Mouse (Mus musculus) kidney, postnatal 10 days (tissue): ENCODE data around the gene Por.

Experiments
- DNase-seq: peaks from one replicate; pipeline ENCODE4 v3.0.0; 2021; ENCODE audit warnings: mixed read lengths

The Por gene

DNA sequence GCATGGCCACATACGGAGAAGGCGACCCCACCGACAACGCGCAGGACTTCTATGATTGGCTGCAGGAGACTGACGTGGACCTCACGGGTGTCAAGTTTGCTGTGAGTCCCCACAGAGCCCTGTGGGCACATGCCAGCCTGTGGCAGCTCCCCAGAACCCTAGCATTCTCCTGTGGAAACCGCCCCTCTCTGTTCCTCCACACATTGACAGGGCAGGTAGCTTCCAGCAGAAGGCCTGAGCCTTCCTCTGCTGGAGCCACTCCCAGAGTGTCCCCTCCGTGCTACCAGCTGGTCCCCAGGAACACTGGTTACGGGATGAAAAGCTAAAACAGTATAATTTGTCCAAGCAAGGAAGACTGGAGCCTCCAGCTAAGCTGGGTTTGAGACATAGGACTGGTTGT, 60.4 kb downstream of the Por start:
- DNase-seq: no peak

DNA sequence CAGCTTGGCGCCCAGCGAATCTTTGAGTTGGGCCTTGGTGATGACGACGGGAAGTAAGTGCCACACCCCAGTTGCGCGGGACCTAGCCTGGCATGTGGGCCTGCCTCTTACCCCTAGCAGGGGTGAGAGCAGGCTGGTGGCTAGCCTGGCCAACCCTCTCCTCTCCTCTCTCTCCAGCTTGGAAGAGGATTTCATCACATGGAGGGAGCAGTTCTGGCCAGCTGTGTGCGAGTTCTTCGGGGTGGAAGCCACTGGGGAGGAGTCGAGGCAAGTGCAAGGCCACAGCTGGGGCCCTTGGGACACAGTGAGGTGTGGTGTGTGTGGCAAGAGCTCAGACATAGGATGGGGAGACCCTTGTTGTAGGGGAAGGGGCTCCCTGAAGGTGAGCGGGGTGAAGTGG, 61.1 kb downstream of the Por start:
- DNase-seq: no peak

DNA sequence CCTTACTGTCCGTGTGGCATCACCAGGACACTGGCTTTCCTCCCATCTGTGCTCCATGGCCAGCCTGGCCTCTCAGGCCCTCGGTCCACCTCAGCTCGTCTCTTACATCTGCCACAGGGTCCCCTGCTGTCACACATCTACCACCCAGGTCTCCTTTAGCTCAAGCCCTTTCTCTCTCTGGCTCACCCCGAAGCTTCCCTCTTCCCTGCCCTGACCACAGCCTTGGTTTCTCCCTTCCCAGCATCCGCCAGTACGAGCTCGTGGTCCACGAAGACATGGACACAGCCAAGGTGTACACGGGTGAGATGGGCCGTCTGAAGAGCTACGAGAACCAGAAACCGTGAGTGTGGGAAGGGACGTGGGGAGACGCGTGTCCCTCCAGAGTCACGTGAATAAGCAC, 61.5 kb downstream of the Por start:
- DNase-seq: no peak

DNA sequence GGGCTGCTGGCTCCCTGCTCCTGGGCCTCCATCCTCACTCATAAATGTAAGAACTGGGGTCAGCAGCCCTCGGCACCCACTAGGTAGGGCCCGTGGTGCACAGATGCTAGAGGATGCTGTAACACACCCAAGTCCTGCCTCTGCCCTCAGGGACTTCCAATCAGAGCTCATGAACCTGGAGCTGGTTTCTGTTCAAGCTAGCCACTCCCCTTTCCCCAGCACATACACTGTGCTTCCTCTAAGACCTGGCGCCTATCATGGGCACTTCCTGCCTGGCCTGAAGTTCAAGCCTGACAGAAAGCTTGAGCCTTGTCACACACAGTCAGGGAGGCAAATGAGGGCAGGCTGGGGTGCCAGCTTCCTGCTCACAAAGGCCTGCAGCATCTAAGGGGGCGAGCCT, 63.2 kb downstream of the Por start:
- DNase-seq: no peak

DNA sequence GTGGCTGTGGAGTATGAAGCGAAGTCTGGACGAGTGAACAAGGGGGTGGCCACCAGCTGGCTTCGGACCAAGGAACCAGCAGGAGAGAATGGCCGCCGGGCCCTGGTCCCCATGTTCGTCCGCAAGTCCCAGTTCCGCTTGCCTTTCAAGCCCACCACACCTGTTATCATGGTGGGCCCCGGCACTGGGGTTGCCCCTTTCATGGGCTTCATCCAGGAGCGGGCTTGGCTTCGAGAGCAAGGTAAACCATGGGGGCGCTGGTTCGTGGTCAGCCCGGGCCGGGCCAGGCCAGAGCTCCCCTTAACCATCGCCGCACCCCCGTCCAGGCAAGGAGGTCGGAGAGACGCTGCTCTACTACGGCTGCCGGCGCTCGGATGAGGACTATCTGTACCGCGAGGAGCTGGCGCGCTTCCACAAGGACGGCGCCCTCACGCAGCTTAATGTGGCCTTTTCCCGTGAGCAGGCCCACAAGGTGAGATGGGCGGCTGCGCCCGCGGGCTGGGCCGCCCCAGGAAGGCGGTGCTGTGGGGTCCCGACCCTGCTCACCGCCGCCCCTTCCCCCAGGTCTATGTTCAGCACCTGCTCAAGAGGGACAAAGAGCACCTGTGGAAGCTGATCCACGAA, 64.3 kb downstream of the Por start:
- DNase-seq: peak; percentile 26

DNA sequence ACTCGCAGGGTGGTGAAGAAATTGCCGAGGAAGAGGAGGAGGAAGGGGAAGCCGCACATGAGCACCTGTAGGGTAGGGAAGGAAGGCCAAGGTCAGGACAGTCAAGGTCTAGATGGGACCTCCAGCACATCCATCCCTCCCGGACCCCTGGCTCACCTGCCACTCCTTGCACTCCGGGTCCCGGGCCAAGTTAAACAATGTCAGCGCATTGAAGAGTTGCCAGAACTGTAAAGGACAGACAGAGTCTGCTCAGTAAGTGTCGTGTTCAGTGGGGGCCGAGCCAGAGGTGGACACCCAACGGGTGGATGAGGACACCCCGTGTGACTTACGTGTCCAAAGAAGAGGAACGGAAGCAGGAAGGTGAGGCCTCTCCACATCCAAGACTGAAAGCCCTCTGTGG, 65.9 kb downstream of the Por start:
- DNase-seq: peak; percentile 20

DNA sequence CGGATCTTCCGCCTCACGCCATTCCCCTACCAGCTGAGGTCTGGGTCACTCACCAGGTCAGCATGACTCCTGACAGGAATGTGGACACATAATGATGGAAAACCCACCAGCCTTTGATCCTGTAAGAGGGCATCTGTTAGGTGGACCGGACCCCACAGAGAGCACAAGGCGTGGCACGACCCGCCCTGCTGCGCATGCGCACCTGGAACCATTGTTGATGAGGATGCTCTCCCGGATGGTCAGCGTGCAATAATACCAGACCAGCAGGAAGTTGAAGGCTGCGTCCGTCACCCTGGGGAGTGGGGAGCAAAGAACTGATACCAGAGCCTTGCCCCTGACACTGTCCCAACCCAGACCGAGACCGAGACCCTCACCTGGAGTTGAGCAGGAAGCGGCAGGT, 66.7 kb downstream of the Por start:
- no peak for DNase-seq

DNA sequence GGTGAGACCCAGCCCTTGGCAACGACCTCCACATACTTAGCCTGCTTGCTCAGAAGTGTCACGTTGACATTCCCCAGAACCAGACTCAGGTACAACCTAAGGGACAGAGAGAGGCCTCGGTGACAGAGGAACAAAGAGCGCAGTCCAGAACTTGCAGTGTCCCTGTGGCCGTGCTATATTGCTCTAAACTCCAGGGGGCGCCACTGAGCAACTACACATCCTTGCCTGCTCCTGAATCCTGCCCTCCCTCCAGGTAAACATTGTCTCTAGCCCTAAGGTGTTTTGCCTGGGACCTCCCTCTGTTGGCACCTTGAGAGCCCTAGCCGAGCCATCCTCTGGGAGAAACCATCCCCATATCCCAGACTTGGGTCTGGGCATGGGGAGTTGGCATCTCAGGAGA, 67.3 kb downstream of the Por start:
- DNase-seq: peak; percentile 24

DNA sequence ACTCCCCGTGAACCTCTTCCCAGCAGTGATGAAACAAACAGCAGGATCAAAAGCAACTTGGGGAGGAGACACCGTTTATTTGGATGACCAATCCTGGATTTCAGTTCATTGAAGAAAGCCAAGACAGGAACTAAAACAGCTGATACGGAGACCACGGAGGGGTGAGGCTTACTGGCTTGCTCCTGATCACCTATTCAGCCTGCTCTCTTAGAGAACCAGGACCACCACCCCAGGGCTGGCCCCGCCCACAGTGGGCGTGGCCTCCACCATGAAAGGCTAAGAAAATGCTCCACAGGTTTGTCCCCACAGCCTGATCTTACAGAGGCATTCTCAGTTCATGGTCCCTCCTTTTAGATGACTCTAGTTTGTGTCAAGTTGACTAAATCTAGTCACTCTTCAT, 68.4 kb downstream of the Por start:
- DNase-seq: no peak

DNA sequence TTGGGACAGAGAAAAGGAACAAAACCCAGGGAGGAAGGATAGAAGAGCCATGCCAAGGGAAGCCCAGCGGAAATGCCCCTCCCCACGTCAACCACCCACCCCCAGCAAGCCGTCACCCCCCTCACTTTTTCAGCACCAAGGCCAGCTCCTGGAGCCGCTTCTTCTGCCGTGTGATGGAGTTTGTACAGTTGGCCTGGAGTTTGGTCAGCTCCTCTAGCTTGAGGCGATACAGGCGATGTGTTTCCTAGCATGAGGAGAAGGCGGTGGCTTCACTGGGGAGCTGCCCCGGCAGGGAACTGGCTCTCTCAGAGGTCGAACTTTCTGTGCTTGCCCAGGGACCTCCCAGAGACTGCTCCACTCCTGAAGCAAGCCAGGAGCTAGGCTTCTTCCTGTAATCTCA, 72.3 kb downstream of the Por start:
- peak; percentile 67 for DNase-seq

DNA sequence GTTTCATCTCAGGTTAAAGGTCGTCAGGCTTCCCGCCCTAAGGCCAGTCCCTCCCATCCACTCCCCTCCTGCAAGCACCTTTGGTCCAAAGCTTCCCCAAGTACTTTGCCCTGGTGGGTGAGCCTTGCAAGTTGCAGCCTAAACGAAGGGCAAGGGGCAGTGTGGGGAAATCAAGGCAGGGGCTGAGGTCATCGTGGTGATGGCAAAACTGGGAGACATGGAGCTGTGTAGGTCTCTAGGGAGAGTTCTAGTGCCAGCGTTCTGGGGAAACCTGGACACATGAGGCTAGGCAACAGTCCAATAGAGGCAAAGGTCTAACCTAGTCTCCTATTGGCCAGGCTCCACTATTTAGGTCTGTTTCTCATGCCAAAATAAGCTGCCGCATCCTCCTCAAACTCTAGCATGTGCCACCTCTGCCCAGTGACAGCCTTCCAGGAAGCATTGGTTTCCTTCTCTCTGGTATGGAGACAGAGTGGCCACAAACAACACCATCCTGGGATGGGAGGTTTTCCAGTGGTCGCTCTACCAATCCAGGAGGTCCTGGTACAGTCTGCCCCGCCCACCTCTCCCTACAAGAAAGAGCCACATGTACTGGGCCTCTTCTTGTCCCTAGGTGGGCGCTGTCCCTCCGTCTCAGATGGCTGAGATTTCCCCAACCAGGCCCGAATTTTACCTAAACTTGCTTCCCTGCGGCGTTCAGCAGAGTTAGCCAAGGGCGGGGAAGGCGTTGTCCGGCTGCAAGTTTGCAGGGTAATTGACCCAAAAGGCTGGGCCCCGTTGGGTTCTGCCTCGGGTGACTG, 73.3 kb downstream of the Por start:
- DNase-seq: peak; percentile 71

DNA sequence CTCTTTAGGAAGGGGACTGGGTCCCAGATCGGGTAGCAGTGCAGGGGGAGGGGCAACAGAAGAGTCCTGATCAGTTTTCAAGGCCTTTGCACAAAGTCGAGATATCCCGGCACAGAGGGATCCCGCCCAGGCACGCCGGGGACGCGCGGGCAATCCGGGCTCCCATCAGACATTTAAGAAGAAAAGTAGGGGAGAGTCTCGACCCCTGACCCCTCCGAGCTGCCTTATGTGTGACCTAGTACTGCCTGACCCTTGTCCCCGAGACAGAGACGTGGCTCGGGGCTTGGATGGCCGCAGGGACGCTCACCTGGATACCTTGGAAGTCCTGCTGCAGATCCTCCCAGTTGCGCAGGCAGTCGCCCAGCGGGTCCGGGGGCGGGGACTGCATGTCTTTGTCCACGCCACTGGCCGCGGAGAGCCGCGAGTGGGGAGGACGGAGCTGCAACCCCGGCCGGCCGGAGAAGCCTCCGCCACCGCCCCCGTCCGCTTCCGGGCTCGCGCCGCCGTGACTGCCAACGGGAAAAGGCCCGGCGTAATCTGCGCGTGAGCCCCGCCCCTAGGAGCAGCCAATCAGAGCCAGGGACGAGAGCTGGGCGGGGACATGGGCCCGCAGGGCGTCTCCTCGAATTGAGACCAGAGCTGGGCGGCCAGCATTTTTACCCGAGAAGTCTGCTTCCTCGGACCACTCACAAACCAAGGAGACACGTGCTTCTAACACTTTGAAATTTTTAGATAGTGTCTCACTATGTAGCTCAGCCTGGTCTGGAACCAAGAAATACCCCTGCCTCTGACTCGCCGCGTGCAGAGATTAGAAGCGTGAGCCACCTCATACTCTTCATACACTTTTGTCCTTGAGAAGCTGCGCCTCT, 74.1 kb downstream of the Por start, which contains the start of gene Tmem120a:
Gene Tmem120a (minus strand): TSS at position 708 of the 869 bp plus-strand sequence.
- peak; percentile 98 for DNase-seq

DNA sequence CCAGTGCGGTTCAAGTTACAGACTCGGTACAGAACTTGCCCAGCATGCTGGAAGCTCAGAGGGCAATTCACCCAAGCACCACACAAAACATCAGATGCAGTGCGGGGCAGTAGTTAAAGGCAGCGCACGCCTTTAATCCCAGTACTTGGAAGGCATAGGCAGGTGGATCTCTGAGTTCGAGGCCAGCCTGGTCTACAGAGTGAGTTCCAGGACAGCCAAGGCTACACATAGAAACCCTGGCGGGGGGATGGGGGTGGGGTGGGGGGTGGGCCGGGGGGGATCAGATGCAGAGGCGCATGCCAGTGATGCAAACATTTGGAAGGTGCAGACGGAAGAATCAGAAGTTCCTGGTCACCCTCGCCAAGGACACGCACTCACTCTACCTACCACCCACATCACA, 74.9 kb downstream of the Por start:
- no peak for DNase-seq

DNA sequence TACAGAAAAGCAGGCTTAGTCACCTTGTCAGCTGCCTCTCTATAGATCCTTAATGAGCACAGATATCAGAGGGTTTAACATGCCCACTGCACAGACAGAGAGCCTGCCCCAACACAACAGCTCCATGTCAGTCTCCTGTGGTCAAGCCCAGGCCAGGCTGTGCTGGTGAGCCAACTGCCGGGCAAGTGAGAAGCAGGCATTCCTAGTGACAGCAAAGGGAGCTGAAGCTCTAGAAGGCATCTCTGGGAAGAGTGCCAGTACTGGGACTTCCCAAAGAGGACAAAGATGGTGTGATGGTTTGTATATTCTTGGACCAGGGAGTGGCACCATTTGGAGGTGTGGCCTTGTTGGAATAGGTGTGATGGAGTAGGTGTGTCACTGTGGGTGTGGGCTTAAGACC, 81.2 kb downstream of the Por start:
- no peak for DNase-seq

DNA sequence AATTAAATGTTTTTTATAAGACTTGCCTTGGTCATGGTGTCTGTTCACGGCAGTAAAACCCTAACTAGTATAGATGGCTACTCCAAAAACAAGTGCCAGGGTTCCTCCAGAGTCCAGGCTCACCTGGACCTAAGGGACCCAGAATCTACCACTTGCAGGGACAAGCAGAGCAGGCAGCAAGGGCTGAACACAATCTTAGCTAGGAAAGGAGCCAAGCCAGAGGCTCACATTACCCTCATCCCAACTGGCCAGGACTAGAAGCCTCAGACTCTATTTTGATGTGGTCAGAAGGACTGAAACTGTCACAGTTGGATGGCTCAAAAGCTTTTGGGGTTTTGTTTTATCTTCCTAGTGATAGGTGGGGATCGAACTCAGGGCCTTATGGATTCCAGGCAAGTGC, 81.8 kb downstream of the Por start:
- DNase-seq: no peak

DNA sequence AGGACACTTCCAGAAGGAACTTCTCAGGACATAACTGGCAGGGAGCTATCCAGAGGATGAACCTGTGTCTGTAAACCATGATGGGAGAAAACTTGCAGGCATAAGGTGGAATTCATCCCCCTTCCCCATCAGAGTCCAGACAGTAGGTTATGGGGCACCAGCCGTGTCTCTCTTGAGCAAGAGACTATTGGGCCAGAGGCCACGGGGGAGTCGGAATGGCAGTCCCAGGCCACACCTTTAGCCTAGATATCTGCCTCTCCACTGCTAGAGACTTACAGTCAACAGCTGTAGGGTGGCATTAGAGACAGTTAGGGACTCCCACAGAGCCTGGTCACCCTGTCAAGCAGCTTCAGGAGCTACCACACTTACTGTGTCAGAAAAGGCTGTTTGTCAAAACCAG, 92.0 kb downstream of the Por start:
- no peak for DNase-seq

DNA sequence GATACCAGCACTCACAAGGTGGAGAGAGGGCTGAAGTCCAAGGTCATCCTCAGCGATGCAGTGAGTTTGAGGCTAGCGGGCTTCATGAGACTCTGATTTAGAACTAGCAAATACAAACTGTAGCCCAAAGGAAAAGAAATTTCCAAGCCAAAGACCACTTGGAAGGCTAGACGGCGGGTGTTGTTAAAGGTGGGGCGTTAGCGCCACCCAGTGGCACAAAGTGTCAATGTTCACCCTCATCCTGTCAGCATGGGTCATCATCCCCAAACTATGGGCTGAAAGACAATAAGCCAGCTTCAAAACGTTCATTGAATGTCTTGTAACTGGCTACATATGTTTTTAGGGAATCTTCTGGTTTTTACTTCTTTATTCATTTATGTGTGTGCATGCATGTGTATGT, 93.7 kb downstream of the Por start:
- peak; percentile 86 for DNase-seq

DNA sequence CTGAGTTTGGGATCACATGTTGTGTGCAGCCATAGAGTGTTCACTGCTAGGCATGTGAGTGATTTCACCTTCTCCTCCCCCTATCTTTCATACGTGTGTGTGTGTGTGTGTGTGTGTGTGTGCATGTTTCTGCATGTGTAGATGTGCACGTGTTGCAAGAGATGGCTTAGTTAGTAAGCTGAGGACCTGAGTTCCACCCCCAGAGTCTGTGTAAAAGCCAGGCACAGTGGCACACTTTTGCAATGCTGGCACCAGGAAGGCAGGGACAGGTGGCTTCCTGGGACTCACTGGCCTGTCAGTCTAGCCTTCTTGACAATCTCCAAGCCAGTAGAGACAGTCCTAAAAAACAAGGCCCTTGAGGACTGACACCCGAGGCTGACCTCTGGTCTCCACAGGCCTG, 95.1 kb downstream of the Por start:
- DNase-seq: no peak

DNA sequence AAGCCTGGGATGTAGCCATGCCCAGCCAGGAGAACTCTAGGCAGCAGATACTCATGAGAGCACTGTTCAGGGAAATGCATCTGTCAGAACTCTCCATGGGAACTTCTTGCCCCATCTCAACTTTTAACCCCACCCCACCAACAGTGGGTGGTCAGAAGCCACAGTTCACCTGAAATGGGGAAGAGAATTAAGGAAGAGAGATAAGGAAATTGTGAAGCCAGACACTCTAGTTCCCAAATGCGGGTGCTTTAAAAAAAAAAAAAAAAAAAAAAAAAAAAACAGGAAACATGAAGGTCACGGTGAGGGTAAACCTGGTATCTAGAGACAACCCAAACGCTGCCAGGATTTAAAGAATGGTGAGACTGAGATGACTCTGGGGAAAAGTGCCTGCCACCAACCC, 102.7 kb downstream of the Por start:
- no peak for DNase-seq

DNA sequence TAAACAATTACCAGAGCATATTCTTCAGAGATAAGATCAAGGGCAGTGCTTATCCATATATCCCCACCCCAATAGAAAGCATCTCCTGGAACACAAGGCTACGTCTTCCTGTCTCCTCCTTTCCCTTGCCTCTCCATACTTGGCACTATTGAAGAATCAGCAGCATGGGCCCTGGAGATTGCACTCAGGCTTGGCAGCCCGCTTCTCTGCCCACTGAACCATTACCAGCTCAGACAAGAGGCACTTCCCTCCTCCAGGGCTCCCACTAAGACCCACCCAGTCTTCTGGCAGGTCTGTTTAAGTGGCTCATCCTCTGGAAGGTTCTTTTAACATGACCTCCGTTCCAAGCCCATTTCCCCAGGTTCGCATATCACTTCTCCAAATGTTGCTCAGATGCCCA, 106.7 kb downstream of the Por start:
- peak; percentile 39 for DNase-seq

DNA sequence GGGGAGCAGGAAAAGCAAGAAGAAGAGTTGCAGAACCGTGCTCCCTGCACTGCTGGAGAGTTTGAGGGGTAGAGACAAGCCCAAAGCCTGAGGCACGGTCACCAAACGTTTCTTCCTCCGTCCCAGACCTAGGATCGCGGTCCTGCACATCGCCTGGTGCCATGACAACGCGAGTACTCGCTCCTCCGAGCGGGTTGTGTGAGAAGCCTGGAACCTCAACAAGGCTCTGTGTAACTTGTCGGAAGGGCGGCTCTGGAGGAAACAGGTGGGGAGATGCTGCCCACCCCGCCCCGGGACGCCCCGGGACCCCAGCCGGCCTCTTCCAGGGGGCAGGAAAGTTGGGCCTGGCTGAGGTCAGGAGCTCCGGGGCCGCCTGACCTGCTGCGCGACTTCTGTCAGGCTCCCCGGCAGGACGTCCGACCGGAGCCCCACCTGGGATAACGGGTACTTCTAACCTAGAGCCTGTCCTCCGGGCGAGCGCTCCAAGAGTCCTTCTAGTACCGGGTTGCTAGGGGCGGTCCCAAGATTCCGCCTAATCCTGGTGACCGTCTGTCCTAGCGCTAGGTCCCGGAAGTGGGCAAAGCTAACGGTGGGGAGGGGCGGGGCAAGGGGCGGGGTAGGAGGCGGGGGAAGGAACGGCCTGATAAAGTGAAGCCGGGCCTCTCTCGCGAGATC, 108.1 kb downstream of the Por start, which contains the start of gene Styxl1:
Gene Styxl1 (minus strand): TSS at position 590 of the 675 bp plus-strand sequence.
- DNase-seq: no peak

DNA sequence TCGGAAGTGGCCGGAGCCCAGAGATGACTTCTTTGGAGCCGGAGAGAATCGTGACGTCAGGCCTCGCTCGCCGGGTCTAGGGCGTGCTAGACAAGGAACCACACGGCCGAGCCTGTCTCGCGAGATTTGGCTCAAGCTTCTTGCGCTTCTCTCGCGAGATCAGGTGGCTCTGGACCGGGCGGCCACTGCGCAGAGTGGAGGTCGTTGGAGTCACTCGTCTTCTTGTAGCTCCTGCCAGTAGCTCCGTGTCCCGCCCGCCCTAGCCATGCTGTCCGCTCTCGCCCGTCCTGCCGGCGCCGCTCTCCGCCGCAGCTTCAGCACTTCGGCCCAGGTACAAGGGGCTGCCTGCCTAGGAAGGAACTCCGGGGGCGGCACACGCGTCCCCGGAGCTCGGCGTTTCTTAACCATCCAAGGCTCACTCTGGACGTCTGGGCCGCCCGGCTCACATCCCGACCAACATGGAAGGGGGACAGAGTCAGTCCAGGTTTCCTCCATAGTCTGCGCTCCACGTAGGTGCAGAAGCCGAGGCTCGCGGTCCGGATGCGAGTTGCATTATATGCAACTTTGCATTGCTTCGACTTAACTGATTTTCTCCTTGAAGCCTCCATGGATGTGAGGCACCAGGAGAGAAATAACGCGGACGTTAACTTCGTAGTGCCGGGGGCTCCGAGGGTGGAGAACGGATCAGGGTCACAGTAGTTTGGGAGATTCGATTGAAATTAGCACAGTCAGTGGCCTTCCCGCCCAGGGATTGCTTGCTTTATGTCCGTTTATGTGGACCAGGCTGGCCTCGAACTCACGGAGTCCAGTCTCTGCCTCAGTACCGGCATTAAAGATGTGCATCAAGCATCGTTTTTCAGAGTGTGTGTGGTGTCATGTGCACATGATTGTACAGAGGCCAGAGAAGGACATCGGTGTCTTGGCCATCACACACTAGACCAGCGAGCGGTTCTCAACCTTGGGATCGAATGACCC, 108.9 kb downstream of the Por start, which contains the start of gene Mdh2:
Gene Mdh2 (plus strand): TSS at position 10 of the 975 bp plus-strand sequence.
- peak; percentile 100 for DNase-seq
